Mouse (Mus musculus): ENCODE measurements around the gene Wif1.
A peak's percentile ranks its signal among the peaks of the same experiment; 100 is the strongest.

Wif1 gene

DNA sequence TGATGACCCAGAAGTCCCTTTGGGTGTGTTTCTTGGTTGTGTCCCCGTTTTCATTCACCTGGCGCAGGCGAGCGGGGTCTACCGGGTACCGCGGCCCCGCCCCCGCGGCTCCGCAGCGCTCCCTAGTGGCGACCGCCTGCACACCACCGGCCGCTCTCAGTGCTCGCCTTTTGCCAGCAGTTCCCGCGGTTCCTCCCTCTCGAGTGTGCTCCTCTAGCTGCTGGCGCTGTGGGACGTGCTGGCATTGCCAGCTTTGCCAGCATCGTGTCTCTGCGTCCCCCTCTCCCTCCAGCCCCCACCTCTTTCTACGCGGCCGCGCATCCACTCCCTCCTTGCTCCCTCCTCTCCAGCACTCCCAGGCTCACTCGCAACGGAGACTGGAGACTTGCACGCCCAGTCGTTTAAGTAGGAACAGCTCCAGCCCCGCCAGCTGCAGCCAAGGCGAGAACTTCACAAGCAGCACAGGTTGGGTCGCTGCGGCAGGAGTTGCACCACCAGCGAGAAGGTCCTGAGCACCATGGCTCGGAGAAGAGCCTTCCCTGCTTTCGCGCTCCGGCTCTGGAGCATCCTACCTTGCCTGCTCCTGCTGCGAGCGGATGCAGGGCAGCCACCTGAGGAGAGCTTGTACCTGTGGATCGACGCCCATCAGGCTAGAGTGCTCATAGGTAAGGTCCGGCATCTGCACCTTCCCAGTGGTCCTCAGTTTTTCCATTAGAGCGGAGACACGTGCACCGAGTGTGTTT lies at the start of gene Wif1:
TSS of gene Wif1 (plus strand) at position 135 of the 743 bp plus-strand sequence.
- peak; percentile 26 for DNase-seq (ENCODE audit: extremely low read depth, low read depth)

DNA sequence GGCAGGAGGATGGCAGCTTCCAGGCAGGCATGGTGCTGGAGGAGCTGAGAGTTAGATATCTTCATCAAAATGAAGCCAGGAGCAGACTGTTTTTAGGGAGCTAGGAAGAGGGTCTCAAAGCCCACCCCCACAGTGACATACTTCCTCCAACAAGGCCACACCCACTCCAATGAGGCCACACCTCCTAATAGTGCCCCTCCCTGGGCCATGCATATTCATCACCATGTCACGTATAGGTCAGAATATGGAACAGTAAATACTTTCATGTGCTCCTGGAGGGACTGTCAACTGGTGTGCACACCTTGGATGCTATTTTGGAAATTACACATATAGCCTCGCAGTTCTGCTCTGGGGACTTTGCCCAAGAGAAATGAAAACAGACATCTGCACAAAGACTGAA lies 31.6 kb upstream of the Wif1 start:
- DNase-seq (ENCODE audit: extremely low read depth, low read depth): no peak

DNA sequence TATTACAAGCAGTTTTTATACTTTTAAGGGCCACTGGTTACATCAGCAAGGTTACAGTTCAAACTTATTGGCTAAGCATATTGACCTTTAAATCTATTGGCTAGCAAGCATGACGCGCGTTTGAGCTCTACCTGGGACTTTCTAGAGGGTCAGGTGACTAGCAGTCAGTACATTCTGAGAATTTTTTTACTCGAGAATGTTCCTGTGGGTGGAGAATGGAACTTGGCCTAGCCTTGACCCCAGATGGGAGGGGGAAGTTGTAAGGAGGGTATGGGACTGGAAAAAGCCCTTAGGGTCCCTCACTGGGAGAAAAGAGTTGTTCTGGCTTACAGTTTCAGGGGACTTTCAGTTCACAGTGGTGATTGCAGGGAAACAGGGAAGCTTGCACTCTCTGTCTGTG lies 22.3 kb upstream of the Wif1 start:
- no peak for DNase-seq (ENCODE audit: extremely low read depth, low read depth)

DNA sequence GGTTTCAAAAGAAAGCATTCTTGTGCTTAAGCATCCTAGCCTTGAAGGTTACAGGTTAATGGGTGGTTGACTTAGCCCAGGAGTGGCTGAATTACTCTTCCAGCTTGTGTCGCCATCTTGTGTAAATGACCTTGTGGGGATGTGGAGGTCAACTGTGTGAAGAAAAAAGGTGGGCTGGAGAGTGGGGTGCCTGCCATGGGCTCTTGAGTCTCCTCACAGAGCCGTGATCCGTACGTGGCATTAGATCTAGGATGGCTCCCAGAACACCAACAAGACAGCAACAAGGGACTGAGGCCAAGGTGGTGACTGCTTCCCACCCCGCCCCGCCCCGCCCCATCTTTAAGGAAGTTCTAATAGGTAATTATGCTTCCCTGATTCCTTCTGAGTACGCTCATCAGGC lies 17.5 kb upstream of the Wif1 start:
- no peak for DNase-seq (ENCODE audit: extremely low read depth, low read depth)

DNA sequence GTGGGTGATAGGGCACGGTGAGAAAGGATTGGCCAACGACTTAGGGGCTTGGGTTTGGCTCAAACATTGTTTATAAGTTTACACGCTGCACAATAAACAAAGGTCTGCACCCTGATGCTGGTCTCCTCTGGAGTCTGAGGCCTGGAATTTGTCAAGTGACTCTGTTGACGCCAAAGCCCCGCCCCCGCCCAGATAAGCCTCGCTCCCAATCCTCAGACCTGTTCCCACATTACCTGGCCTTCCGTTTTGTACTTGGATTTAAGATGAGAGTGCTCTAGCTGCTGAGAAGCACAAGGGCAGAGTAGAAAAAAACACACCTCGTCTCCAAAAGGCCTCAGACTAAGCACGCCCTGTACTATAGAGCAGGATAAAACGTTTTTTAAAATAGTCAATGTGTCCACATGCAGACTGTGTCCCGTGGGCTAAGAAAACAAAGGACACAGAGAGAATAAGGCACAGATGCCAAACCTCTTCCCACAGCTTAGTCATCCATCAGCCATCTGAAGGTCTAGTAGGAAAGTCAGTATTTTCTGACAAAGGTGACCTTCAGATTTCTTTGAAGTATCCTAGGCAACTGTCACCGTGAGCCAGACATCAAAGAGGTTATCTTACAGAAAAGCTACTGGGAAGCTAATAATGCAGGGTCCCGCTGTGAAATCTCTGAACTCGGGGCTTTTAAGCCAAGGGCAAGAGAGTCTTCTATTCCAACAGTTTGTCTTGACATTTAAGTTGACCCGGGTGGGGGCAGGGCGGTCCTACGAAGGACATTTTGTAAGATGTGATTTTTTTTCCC lies 16.9 kb upstream of the Wif1 start:
- no peak for DNase-seq (ENCODE audit: extremely low read depth, low read depth)

DNA sequence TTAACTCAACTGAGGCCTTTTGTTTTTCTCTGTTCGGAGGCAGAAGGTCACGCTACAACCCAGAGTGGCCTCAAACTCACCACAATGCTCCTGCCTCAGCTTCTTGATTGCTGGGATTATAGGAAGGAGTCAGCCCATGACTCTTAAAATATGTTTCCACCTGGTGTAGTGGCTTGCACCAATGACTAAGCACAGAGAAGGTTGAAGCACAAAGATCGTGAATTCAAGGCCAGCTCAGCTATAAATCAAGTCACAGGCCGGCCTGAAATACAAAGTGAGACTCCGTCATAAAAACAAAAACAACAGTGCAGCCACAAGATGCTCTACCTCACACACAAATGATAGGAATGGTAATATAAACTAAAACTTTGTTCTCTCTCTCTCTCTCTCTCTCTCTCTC lies 10.8 kb upstream of the Wif1 start:
- no peak for DNase-seq (ENCODE audit: extremely low read depth, low read depth)

DNA sequence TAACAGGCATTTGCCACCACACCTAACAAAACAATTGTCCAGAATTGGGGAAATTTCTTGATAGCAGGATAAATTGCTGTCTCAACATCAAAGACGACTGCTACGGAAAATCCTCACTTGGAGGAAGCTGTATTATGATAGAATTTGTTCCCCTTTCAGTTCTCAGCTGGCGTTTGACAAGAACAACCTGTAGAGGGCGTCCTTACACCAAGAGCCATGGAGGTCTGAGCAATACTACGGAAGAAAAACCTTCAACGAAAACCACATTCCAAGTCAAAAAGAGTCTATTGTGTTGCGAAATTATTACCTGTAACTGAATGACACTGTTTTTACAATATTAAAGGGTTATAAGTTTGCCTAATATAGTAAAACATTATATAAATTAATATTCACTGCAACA lies 2.0 kb upstream of the Wif1 start:
- DNase-seq (ENCODE audit: extremely low read depth, low read depth): peak; percentile 65

DNA sequence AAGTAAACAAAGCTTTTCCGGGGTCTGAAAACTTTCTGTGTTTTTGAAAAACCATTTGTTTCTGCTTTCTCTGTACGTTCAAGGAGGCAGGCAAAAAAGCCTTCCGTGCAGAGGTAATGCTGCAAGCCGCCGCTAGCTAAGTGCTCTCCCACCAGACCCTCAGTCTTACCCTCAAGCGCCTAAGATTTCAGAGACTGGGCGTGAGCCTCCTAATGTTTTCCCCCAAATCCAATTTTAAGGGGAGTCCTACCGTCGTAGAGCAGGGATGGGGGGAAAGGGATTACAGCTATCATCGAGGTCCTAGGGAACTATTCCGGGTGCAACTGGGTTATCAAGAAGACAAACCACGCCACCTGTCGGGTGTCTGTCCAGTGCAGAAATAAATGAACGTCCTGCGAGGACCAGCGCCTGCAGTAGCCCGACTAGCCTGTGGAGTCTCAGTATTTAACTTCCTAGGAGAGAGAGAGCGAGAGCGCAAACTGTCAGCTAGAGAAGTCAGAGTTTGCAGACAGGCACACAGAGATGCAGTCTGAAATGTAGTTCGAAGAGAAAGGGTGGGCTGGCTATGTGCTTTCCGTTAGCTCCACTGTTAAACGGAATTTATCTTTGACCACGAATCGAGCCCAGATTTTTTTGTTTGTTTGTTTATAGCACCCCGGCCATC lies 500 bp upstream of the Wif1 start:
- peak; percentile 71 for DNase-seq (ENCODE audit: extremely low read depth, low read depth)

DNA sequence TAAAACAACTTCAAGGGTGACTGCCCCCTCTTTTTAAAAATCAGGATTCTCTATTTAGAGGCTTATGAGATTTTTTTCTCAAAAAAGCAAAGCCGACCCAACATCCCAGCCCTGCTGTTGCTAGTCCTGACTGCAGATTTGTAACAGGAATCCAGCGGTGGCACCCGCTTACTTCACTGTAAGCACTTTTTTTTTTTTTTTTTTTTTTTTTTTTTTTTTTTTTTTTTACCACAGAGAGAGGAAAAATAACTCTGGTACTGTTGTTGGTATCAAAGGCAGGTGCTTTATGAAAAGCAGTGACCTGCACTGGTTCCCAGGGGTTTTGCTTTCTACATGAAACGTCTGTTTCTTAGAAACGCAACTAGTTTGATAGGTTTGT lies 798 bp downstream of the Wif1 start:
- no peak for DNase-seq (ENCODE audit: extremely low read depth, low read depth)

DNA sequence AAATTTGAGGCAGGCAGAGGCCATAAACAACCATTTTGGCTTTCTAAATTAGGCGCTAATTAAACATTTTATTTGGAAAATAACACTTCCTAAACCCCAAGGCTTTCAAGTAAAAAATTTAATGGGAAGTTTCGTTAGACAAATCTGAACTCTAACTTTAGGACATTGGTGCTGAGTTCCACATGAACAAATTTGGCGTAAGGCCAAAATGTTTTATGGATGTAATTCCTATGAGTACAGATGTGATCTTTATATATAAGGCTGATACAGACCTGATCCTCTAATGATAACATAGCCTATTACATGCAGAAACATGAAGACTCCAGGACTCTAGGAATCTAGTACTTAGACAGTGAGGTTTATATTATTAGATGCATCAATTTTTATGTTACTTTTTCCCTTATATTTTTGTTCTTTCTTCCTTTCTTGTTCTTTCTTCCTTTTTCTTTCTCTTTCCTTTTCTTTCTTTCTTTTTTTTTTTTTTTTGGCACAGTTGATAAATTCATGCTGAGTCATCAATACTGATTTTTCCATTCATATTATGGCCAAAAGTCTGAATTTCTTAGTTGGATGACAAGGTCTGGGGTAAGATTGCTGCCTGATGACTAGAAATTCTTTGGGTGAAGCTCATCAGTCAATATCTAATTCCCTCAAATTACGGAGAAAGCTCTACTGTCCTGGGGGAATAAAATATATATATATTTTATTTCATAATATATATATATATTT lies 5.0 kb downstream of the Wif1 start:
- no peak for DNase-seq (ENCODE audit: extremely low read depth, low read depth)

DNA sequence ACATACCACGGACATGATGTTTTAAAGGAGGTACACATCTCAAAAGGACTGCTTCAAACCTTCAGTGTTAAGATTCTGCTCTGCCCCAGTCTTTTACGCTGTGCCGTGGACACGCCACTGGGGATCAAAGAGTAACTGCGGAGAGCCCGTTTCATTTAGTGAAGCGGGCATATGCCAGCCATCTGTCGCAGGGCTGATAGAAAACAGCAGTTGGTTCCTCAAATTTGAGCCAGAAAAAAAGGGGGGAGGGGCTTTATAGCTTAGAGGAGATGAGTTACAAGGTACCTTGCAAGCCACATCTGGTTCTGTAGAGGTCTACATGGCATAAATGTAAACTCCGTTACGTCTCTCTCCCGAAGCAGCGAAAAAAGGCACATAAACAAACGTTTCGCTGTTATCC lies 7.2 kb downstream of the Wif1 start:
- DNase-seq (ENCODE audit: extremely low read depth, low read depth): no peak

DNA sequence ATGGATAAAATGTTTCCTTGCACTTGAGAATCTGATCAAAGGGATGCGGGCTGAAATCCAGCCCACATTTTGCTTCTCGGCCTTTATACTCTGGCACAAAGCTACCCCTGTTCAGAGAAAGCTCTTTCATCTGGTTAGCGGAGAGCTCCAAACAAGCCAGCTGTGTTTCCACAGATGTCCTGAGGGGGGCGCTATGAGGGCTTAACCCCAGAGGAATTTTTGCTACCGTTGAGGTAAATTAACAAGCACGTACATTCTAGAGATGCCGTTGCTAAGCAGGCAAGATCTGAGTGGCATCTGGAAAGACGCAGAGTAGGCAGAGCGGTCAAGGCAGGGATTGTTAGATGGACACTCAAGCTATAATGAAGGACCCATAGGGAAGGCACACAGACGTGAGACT lies 13.7 kb downstream of the Wif1 start:
- no peak for DNase-seq (ENCODE audit: extremely low read depth, low read depth)

DNA sequence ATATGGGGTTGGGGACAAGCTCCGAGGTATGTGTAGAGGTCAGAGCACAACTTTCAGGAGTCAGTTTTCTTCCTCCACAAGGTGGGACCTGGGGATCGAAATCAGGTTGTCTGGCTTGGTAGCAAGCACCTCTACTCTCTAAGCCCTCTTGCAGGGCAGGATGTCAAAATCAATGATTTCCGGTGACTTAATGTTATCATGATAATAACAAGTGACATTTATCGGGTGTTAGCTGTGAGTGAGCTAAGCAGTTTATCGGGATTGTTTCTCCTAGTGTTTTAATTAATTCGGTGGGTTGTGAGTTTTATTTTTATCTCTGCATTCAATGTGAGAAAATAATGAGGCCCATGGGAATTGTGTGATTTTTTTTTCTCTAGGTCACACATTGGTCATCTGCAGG lies 18.3 kb downstream of the Wif1 start:
- no peak for DNase-seq (ENCODE audit: extremely low read depth, low read depth)

DNA sequence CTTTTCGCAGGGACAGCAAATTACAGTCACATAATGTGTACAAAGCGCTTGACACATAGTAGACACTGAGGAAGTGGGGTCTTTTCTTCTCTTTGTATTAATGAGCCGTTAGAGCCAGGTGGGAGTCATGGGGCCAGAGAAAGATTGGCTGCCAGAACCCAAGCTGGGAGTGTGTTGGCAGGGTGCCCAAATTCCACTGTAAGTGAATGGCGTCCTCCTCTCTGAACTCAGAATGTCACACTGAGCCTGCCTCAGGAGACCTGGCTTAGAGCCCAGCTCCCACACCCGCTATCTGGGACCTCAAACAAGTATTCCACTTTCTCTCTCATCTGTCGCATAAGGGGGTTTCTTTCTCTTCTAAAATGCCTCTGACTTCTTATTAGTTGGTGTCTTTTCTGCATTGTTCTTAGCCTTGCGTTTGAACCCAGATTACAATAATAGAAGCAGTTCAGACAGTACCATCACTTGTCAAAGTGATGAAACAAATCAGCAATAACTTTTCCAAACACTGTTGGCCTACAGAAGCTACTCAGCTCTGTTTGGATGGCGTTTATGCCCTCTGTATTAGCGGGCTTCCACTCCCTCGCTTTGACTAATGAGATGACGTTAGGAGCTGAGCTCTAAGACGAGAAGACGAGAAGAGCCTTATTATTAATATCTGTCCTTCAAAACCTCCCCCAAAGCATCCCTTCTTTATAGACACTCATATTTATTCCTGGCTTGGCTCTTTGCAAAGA lies 21.9 kb downstream of the Wif1 start:
- no peak for DNase-seq (ENCODE audit: extremely low read depth, low read depth)

DNA sequence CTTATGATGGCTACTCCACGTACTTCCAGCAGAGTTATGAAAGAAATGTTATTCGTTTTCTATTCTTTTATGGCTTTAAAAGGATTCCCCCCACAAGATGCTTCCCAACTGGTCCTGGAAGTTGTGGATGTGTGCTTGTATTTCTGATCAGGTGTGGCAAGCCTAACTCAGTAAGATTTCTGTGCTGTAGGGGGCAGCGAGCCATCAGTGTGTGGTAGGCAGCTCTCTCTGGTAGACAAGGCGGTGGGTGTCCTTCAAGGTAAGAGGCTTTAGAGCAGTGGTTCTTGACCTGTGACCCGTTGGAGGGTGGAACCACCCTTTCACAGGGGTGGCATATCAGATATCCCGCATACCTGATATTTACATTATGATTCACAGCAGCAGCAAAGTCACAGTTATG lies 23.1 kb downstream of the Wif1 start:
- DNase-seq (ENCODE audit: extremely low read depth, low read depth): no peak

DNA sequence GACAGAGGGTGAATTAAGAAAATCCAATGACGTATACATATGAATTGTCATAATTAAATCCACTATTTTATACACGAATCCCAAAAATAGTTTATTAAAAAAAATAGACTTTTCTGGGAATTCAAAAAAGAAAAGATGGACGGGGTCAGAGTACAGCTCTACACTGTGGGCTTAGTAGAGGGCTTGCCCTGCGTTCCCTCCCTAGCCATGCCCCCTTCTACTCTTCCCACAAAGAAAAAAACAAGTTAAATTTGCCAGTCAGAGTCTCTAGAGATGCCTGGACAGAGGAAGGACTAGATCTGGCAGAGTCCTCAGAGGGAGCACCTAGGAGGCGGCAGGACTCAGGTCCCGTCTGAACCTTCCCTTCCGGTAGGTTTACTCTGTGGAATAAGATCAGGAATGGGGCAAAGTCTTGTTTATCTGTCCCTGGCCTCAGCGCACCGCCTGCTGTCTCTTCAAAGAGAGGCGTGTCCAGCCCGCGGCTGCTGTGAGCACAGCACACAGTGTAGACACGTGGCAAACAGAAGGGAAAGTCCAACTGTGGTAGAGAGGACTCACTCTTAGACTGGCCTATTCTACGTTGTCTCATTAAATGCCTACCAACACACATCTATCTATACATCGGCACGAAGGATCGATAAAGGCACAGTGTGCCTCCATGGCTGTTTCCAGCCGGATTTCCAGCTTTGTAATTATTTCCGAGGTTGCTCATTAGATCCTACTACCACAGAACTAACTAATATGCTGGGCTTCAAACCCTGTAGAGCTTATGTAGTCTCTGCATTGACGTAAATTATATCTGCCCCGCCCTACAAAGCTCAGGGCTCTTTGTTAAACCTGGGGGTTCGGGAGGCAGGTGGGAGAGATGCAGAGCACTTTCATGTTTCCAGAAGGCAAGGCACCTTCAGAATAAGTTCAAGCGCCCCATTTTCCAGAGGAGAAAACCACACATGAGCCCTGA lies 25.6 kb downstream of the Wif1 start:
- no peak for DNase-seq (ENCODE audit: extremely low read depth, low read depth)

DNA sequence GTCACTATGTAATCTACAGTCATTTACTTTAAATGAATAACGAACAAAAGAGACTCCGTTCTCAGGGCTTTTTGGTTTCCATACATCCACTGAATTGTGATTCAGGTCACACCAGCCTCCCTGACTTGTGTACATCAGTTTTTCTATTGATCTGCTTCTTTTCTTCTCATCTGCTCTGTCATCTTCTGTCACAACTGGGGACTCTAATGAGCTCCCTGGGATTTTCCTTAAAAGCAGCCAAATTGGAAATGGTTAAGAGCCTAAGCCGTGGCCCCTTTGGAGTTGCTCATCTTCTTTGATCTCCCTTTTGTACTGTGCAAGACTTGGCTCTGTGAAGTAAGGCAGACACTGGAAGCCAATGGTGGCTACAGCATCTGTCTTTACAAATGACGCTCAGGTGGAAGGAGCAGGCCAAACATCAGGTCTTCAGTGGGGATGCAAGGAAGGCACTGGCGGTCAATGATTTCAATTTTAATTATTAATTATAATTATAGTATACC lies 27.6 kb downstream of the Wif1 start:
- no peak for DNase-seq (ENCODE audit: extremely low read depth, low read depth)

DNA sequence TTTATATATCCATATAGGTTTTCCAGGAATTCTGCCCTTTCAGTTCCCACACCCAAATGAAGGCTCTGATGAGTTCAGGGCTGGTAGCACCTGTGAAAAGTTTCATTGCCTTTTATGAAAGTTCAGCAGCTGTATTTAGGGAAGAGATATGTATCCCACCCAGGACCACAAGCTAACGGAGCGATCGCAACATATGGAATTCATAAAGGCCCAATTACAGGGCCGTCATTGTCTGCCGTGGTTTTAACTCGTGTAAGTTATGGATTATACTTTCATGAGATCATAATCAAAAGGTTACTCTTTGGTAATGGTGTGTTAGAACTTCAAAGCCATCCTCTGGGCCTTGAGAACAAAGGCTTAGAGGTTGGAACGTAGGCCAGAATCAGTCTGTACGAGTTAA lies 28.9 kb downstream of the Wif1 start:
- DNase-seq (ENCODE audit: extremely low read depth, low read depth): no peak

DNA sequence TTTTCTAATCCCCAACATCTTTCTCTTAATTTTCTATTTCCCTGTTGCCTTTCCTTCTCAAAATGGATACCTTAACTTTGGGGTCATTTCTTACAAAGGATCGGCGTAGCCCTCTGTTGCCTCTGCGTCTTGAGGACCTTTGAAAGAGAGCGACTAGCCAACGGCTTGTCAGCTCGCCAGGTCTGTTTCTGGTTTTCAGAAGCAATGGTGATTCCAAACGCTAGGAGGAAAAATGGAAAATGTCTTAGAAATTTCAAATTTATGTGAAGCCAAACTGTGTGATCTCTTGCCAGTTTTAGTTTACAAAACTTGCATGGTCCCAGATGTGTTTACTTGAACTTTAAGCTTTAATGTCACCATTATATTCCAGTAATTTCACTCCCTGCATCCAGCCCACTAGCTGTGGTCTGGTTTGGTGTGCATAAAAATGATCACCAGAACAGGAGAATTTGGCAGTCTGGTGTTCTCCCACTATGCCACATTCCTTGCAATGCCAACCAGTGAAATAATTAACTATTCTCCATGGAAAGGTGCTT lies 33.7 kb downstream of the Wif1 start:
- no peak for DNase-seq (ENCODE audit: extremely low read depth, low read depth)

DNA sequence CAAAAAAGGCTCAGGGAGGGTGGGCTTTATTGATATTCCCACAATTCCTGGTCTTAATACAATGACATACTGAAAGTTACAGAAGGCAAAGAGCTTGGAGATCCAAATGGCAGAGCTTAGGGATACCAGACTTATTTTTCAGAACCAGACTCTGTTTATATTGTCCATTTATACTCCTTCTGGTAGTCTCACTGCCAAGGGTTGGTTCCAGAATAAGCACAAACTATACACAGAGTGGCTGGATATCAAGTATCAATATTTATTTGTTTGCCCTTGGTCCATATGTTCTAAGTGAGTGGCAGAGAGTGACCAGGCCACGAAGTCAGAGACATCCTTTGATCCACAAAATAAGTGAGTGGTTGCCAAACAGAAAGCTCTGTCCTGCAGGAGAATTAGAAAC lies 34.2 kb downstream of the Wif1 start:
- no peak for DNase-seq (ENCODE audit: extremely low read depth, low read depth)
